Mouse (Mus musculus): ENCODE results near the gene Ccdc167. TPM values are rescaled to one million over a fixed set of nuclear protein-coding genes. Genes with fewer than 3 reads are reported as not detected.

The Ccdc167 gene
- polyA plus RNA-seq, 1 experiment from 2014 or later: 7.4 TPM

- Histone ChIP-seq H3K4me2 (peak overlapping the region; percentile 88), H3K27me3 (no peaks in the 10 kb centered on the region), H3K4me1 (replicated peaks) (peaks cover 48% of the 10 kb centered on the region), H3K4me3 (replicated peaks) (peak overlapping the region; percentile 96), H3K36me3 (peaks cover 45% of the 10 kb centered on the region), H3K9ac (peak overlapping the region; percentile 98; the same call in 1 of the 2 replicates), H3K27ac (no peak overlapping the region; the same call in 1 of the 2 replicates), H3K9me3 (replicated peaks) (no peaks in the 10 kb centered on the region)
- ATAC-seq (ENCODE audit: low read depth): no peak
- WGBS (ENCODE audit: insufficient replicate concordance): 85% methylated on average over 6 of the region's 6 CpGs
- no peak for DNase-seq
Measured at GRCm38 (mm10) chr17:29662145-29662544, 54.7 kb downstream of the Ccdc167 start.

DNA sequence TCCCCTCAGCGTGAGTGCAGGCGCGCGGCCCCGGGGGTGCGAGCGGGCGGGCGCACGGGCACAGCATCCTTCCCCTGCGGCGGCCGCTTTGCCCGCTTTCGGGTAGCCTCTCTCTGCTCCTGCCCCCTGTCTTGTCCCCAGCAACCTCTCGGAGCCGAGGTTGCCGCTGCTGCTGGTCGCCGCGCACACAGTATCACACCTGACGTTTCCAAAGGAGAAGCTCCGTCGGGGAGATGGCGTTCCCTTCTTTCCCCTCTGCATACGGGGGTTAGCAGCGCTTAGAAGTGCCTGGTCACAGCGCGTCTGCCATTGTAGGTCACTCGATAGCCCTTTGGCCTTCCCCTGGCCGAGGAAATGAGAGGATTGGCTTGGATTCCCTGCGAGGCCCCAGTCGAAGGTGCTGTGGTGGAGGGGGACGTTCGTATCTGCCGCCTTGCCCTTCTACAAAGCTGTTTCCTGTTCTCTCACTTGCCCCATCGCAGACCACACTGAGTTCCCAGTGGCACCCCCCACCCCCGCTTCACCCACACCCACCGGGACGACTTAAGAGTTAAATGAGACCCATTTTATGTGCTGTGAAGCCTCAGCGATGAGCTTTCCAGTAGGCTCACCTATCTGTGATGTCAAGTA lies 56.0 kb downstream of the Ccdc167 start:
- Histone ChIP-seq H3K4me2 (peak overlapping the region; percentile 88), H3K4me3 (replicated peaks) (peak overlapping the region; percentile 96), H3K36me3 (peaks cover 33% of the 10 kb centered on the region), H3K9ac (peak overlapping the region; percentile 98), H3K27me3 (no peaks in the 10 kb centered on the region), H3K27ac (peak overlapping the region; percentile 99), H3K9me3 (replicated peaks) (no peaks in the 10 kb centered on the region), H3K4me1 (replicated peaks) (peaks cover 48% of the 10 kb centered on the region)
- DNase-seq (no peak), ATAC-seq (ENCODE audit: low read depth) (peak; percentile 61; the same call in 1 of the 2 replicates)
- WGBS (ENCODE audit: insufficient replicate concordance): under 1% methylated on average over 41 of the region's 41 CpGs

- H3K9ac ChIP-seq: peak within 1 kb of the TSS; percentile 98
- no peaks in the 10 kb centered on the region for H3K9me3 ChIP-seq (replicated peaks)
- DNase-seq (peak; percentile 95), ATAC-seq (ENCODE audit: low read depth) (peak; percentile 89)
- WGBS (ENCODE audit: insufficient replicate concordance): 2% methylated on average over 41 of the region's 41 CpGs
- H3K27me3 ChIP-seq: no peaks in the 10 kb centered on the region
- peak within 1 kb of the TSS; percentile 99 for H3K27ac ChIP-seq
- H3K4me1 ChIP-seq (replicated peaks): peaks cover 48% of the 10 kb centered on the region
- peaks cover 27% of the 10 kb centered on the region for H3K36me3 ChIP-seq
- peak within 1 kb of the TSS; percentile 96 for H3K4me3 ChIP-seq (replicated peaks)
- peak within 1 kb of the TSS; percentile 88 for H3K4me2 ChIP-seq
Measured at GRCm38 (mm10) chr17:29660076-29660761, 56.6 kb downstream of the Ccdc167 start, which contains the start of gene Cmtr1. Gene Cmtr1, plus strand, starts transcription at chr17:29660595.

GRCm38 (mm10) chr17:29658249-29658648 lies 58.6 kb downstream of the Ccdc167 start:
- Histone ChIP-seq H3K27ac (peak overlapping the region; percentile 99), H3K27me3 (no peaks in the 10 kb centered on the region), H3K4me1 (replicated peaks) (peaks cover 44% of the 10 kb centered on the region), H3K9ac (peak overlapping the region; percentile 98), H3K36me3 (peaks cover 24% of the 10 kb centered on the region), H3K9me3 (replicated peaks) (no peaks in the 10 kb centered on the region), H3K4me3 (replicated peaks) (peak overlapping the region; percentile 67), H3K4me2 (peak overlapping the region; percentile 73)
- peak; percentile 86 for ATAC-seq (ENCODE audit: low read depth)
- DNase-seq: peak; percentile 61
- 33% methylated on average over 2 of the region's 2 CpGs for WGBS (ENCODE audit: insufficient replicate concordance)

DNA sequence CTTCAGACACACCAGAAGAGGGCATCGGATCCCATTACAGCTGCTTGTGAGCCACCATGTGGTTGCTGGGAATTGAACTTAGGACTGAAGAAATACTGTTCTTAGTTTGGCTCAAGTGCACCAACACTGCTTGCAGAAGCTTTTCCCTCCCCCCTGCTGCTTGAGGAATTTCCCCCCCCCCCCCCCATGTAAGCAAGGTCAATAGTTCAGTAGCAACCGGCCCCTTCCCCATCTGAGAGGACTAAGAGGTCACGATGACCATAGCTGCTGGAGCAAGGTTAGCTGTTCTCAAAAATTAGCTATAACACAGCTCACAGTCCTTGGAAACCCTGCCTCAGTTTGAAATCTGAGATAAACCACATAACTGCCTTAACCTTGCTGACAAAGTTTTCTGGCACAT lies 74.6 kb downstream of the Ccdc167 start:
- no peak overlapping the region for H3K9ac ChIP-seq
- ATAC-seq (ENCODE audit: low read depth): no peak
- H3K36me3 ChIP-seq: peaks cover 67% of the 10 kb centered on the region
- H3K27me3 ChIP-seq: no peaks in the 10 kb centered on the region
- WGBS (ENCODE audit: insufficient replicate concordance): 79% methylated on average over 3 of the region's 3 CpGs
- no peak overlapping the region for H3K4me3 ChIP-seq (replicated peaks)
- H3K4me1 ChIP-seq (replicated peaks): peaks cover 23% of the 10 kb centered on the region
- no peaks in the 10 kb centered on the region for H3K9me3 ChIP-seq (replicated peaks)
- no peak overlapping the region for H3K27ac ChIP-seq
- no peak for DNase-seq
- H3K4me2 ChIP-seq: no peak overlapping the region

- Histone ChIP-seq H3K9ac (no peak overlapping the region), H3K4me3 (replicated peaks) (no peak overlapping the region), H3K4me2 (no peak overlapping the region), H3K9me3 (replicated peaks) (no peaks in the 10 kb centered on the region), H3K27ac (no peak overlapping the region), H3K4me1 (replicated peaks) (peaks cover 35% of the 10 kb centered on the region), H3K36me3 (peaks cover 72% of the 10 kb centered on the region), H3K27me3 (no peaks in the 10 kb centered on the region)
- DNase-seq: no peak
- WGBS (ENCODE audit: insufficient replicate concordance): 84% methylated on average over 11 of the region's 11 CpGs
- ATAC-seq (ENCODE audit: low read depth): no peak
Measured at GRCm38 (mm10) chr17:29640971-29641370, 75.9 kb downstream of the Ccdc167 start.

- Histone ChIP-seq H3K27ac (peak overlapping the region; percentile 64), H3K4me2 (peak overlapping the region; percentile 47)
Measured at GRCm38 (mm10) chr17:29637895-29638294, 78.9 kb downstream of the Ccdc167 start.

GRCm38 (mm10) chr17:29637377-29637776 lies 79.5 kb downstream of the Ccdc167 start:
- 67% methylated on average over 4 of the region's 4 CpGs for WGBS (ENCODE audit: insufficient replicate concordance)
- DNase-seq (peak; percentile 41), ATAC-seq (ENCODE audit: low read depth) (peak; percentile 67)
- Histone ChIP-seq H3K36me3 (peaks cover 97% of the 10 kb centered on the region), H3K4me1 (replicated peaks) (peaks cover 37% of the 10 kb centered on the region), H3K27ac (peak overlapping the region; percentile 81), H3K9me3 (replicated peaks) (no peaks in the 10 kb centered on the region), H3K9ac (peak overlapping the region; percentile 44; the same call in 1 of the 2 replicates), H3K27me3 (no peaks in the 10 kb centered on the region), H3K4me3 (replicated peaks) (no peak overlapping the region), H3K4me2 (peak overlapping the region; percentile 35)

More at GRCm38 (mm10) chr17:29637895-29638294, 78.9 kb downstream of the Ccdc167 start:
- 19% methylated on average over 8 of the region's 8 CpGs for WGBS (ENCODE audit: insufficient replicate concordance)
- DNase-seq (peak; percentile 66), ATAC-seq (ENCODE audit: low read depth) (peak; percentile 86)
- Histone ChIP-seq H3K36me3 (peaks cover 98% of the 10 kb centered on the region), H3K4me1 (replicated peaks) (peaks cover 37% of the 10 kb centered on the region), H3K27me3 (no peaks in the 10 kb centered on the region), H3K4me3 (replicated peaks) (peak overlapping the region; percentile 14), H3K9ac (peak overlapping the region; percentile 44; the same call in 1 of the 2 replicates), H3K9me3 (replicated peaks) (no peaks in the 10 kb centered on the region)

Other genes starting within 250 kb of the Ccdc167 start
- 105 and 110 TPM in 2 replicates for gene Pim1, start 226.3 kb downstream of the Ccdc167 start, polyA plus RNA-seq (2015; fragmentation: Nextera tagmentation; extraction: Ambion mirVana)
- not detected in 2 replicates for gene Gm17657, start 167.4 kb downstream of the Ccdc167 start, polyA plus RNA-seq (2015; fragmentation: Nextera tagmentation; extraction: Ambion mirVana)
- 3.2 and 4.9 TPM in 2 replicates for gene Tbc1d22b, start 167.3 kb downstream of the Ccdc167 start, polyA plus RNA-seq (2015; fragmentation: Nextera tagmentation; extraction: Ambion mirVana)
- 0.23 TPM in 2 replicates for gene Tmem217, start 164.7 kb downstream of the Ccdc167 start, polyA plus RNA-seq (2015; fragmentation: Nextera tagmentation; extraction: Ambion mirVana)
- gene Rnf8, start 102.3 kb downstream of the Ccdc167 start, polyA plus RNA-seq (2015; fragmentation: Nextera tagmentation; extraction: Ambion mirVana): 43.6 and 46.0 TPM in 2 replicates
- gene Gm28043, start 102.2 kb downstream of the Ccdc167 start, polyA plus RNA-seq (2015; fragmentation: Nextera tagmentation; extraction: Ambion mirVana): 0.98 and 1.3 TPM in 2 replicates
- 77.2 and 91.4 TPM in 2 replicates for gene Cmtr1, start 56.4 kb downstream of the Ccdc167 start, polyA plus RNA-seq (2015; fragmentation: Nextera tagmentation; extraction: Ambion mirVana)